In the genomic region with DNA sequence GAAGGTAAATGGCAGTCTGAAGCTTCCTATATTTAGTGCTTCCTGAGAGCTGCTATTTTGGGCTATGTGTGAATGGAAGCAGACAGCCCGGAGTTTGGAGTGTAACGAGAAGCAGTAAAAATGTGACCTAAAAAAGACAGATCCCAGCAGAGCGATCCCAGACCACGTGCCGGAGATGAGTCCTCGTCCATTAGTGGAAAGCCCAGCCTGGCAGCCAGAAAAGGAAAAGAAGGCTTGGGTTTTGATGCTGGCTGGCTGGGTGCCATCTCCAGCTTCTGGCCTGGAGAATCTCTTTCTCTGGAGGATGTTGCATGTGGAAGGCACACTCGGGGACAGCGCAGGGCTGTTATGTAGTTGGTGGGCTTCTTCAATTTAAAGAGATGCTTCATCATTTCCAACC, we compare ENCODE assay signal across 9 mouse cellular contexts. TPM values are rescaled to one million over a fixed set of nuclear protein-coding genes. Genes with fewer than 3 reads are reported as not detected.
A peak's percentile ranks its signal among the peaks of the same experiment; 100 is the strongest.
DNase-seq lines count a peak whose midpoint lies in the region; ATAC-seq lines count a peak whose summit lies in the region.
"Had no signal": no experiment of that assay in that cellular context is flagged by ENCODE, and none has a peak within 500 bp of the region (broad histone marks: within the 10 kb centered on the region; RNA-seq: fewer than 3 reads in every experiment).

No protein-coding gene starts in this region.

- no peaks in the 10 kb centered on the region for H3K36me3 ChIP-seq in hindbrain, embryonic 15.5 days
- no peaks in the 10 kb centered on the region for H3K36me3 ChIP-seq in hindbrain, embryonic 12.5 days
- H3K36me3 ChIP-seq: liver, embryonic 13.5 days had no signal

- no peak overlapping the region for H3K9ac ChIP-seq in hindbrain, embryonic 15.5 days
- H3K9ac ChIP-seq in hindbrain, embryonic 12.5 days, result no peak overlapping the region
- H3K9ac ChIP-seq: liver, embryonic 13.5 days had no signal

- H3K9me3 ChIP-seq in hindbrain, embryonic 15.5 days, result no peaks in the 10 kb centered on the region
- H3K9me3 ChIP-seq in hindbrain, embryonic 12.5 days (replicated peaks), result no peaks in the 10 kb centered on the region
- H3K9me3 ChIP-seq: liver, embryonic 13.5 days had no signal

- no peak overlapping the region for H3K4me3 ChIP-seq in hindbrain, embryonic 15.5 days
- no peak overlapping the region for H3K4me3 ChIP-seq in hindbrain, embryonic 12.5 days
- H3K4me3 ChIP-seq: liver, embryonic 13.5 days had no signal

- no peaks in the 10 kb centered on the region for H3K27me3 ChIP-seq in hindbrain, embryonic 15.5 days
- no peaks in the 10 kb centered on the region for H3K27me3 ChIP-seq in hindbrain, embryonic 12.5 days
- H3K27me3 ChIP-seq: liver, embryonic 13.5 days had no signal

- peak; percentile 34; the same call in 1 of the 2 replicates for ATAC-seq in hindbrain, embryonic 15.5 days (ENCODE audit: low FRiP score, low read depth)
- no peak for ATAC-seq in hindbrain, embryonic 12.5 days (ENCODE audit: low FRiP score)
- ATAC-seq in granulocyte monocyte progenitor cell, adult 5-6 weeks (replicated peaks; ENCODE audit: poor library complexity, severe bottlenecking), result no peak

- peak overlapping the region; percentile 72 for H3K27ac ChIP-seq in hindbrain, embryonic 15.5 days (replicated peaks)
- H3K27ac ChIP-seq in hindbrain, embryonic 12.5 days, result no peak overlapping the region
- H3K27ac ChIP-seq: liver, embryonic 13.5 days had no signal

- H3K4me2 ChIP-seq in hindbrain, embryonic 15.5 days, result no peak overlapping the region
- H3K4me2 ChIP-seq in hindbrain, embryonic 12.5 days (replicated peaks), result no peak overlapping the region
- H3K4me2 ChIP-seq: liver, embryonic 13.5 days had no signal

- peak; percentile 86 for DNase-seq in cerebellum, adult 11 months
- peak; percentile 9 for DNase-seq in gastrocnemius, postnatal 25 days
- peak; percentile 48 to 51 for DNase-seq in layer of hippocampus, postnatal 25 days (ENCODE audit: extremely low spot score in 1 of 2, low spot score in 1 of 2)
- peak; percentile 91 to 95 for DNase-seq in right cerebral cortex, postnatal 10 days (ENCODE audit: low spot score in 2 of 2)
- no peak for DNase-seq in embryo, embryonic 10.5 days (ENCODE audit: low spot score)
- DNase-seq: liver, embryonic 13.5 days had no signal

- 47% methylated on average over 8 of the region's 8 CpGs for WGBS in hindbrain, embryonic 15.5 days
- 96% methylated on average over 8 of the region's 8 CpGs for WGBS in hindbrain, embryonic 12.5 days

- H3K4me1 ChIP-seq in hindbrain, embryonic 15.5 days (replicated peaks), result peaks cover 8% of the 10 kb centered on the region
- no peaks in the 10 kb centered on the region for H3K4me1 ChIP-seq in hindbrain, embryonic 12.5 days
- H3K4me1 ChIP-seq: liver, embryonic 13.5 days had no signal

RNA-seq across cellular contexts. Expression of a gene that starts 29.4 kb away (rescaled TPM):
- polyA plus RNA-seq in hindbrain, embryonic 15.5 days (2015; fragmentation: Nextera tagmentation; extraction: Ambion mirVana), result 5.0 and 5.1 TPM in 2 replicates
- 1.8 and 2.0 TPM in 2 replicates for polyA plus RNA-seq in hindbrain, embryonic 12.5 days (2016; fragmentation: Nextera tagmentation; extraction: Ambion mirVana)
- under 1 TPM in 1 of 2 experiments, not detected in 1; 0.08 TPM for total RNA-seq in gastrocnemius, postnatal 25 days (2021)
- 100 to 1,000 TPM; 155 to 160 TPM for total RNA-seq in layer of hippocampus, postnatal 25 days (2021)
- 1.4 and 3.8 TPM in 2 replicates for total RNA-seq in granulocyte monocyte progenitor cell, adult 5-6 weeks (2014; fragmentation: Nextera tagmentation)
- 2.7 and 4.5 TPM in 2 replicates for total RNA-seq in granulocyte monocyte progenitor cell, adult 5-6 weeks (2017)

Comparison
In these comparisons a context has a peak if more than half of its experiments do, and no peak if none do; other contexts are left out.
1. RNA of a gene that starts 29.4 kb away (total RNA-seq): 155 to 160 TPM in layer of hippocampus, postnatal 25 days; 1.4 to 4.5 TPM in granulocyte monocyte progenitor cell, adult 5-6 weeks and 0.08 TPM in gastrocnemius, postnatal 25 days; every median in the first group is over 10 times any median in the second.